Mouse (Mus musculus) forebrain, postnatal 0 days (tissue): ENCODE measurements around the gene 4930579G24Rik. TPM values are rescaled to one million over a fixed set of nuclear protein-coding genes. Genes with fewer than 3 reads are reported as not detected.

Experiments
- ATAC-seq: fragments of 200-750 bp; cut with Nextera tagmentation; 2 replicates; pipeline ENCODE4 v1.8.0; 2017; ENCODE audit warnings: mild to moderate bottlenecking, moderate library complexity
- DNase-seq: peaks from one replicate; pipeline ENCODE4 v3.0.0-alpha.2; 2015
- H3K27ac ChIP-seq: fragments of 300-500 bp; sonication (generic); 2 replicates; pipeline ENCODE4 v1.5.1; 2014; ENCODE audit warnings: low read depth, mild to moderate bottlenecking, antibody characterized with exemption, low read length, moderate library complexity, mixed read lengths
- H3K27me3 ChIP-seq: fragments of 300-500 bp; sonication (generic); 2 replicates; pipeline ENCODE4 v1.6.1; 2014; ENCODE audit warnings: mild to moderate bottlenecking, low read length, mixed read lengths; ENCODE audit not compliant: insufficient read depth
- H3K36me3 ChIP-seq: fragments of 300-500 bp; sonication (generic); 2 replicates; pipeline ENCODE4 v1.6.1; 2014; ENCODE audit warnings: mild to moderate bottlenecking, moderate library complexity; ENCODE audit not compliant: insufficient read depth
- H3K4me1 ChIP-seq: fragments of 300-500 bp; sonication (generic); 2 replicates; pipeline ENCODE4 v1.6.1; 2014; ENCODE audit warnings: antibody characterized with exemption; ENCODE audit not compliant: insufficient read depth
- H3K4me2 ChIP-seq: fragments of 300-500 bp; sonication (generic); 2 replicates; pipeline ENCODE4 v1.6.1; 2014; ENCODE audit warnings: low read depth, mild to moderate bottlenecking, moderate library complexity
- H3K4me3 ChIP-seq: fragments of 300-500 bp; sonication (generic); 2 replicates; pipeline ENCODE4 v1.5.1; 2014; ENCODE audit warnings: low read depth, low read length, mixed read lengths
- H3K9ac ChIP-seq: fragments of 300-500 bp; sonication (generic); 2 replicates; pipeline ENCODE4 v1.6.1; 2014; ENCODE audit warnings: mild to moderate bottlenecking
- H3K9me3 ChIP-seq: fragments of 300-500 bp; sonication (generic); 2 replicates; pipeline ENCODE4 v1.6.1; 2016; ENCODE audit warnings: low read length
- CTCF ChIP-seq: sonication (generic); IDR thresholded peaks from 2 replicates; pipeline ENCODE4 v1.5.1; 2016; ENCODE audit warnings: antibody characterized with exemption, control low read depth, low read depth
- WGBS: fragments of 180-500 bp; shearing (Covaris S2); extraction: QIAGEN DNeasy Blood & Tissue Kit; methylation state at CpG from one replicate; pipeline ENCODE4 v1.1.7; 2014; 5-methylcytosine and 5-hydroxymethylcytosine counted together
- polyA plus RNA-seq: library from polyadenylated mRNA; unstranded; fragments of >200 nt; fragmentation: Nextera tagmentation; extraction: Ambion mirVana; gene quantifications from 2 replicates; pipeline ENCODE4 v1.2.1, GENCODE M21; 2015
- total RNA-seq: library from RNA; depleted of rRNA; stranded (reverse); fragments of >200 nt; gene quantifications from 2 replicates; pipeline ENCODE4 v1.2.3, GENCODE M21; 2014

4930579G24Rik gene
- total and polyA plus RNA-seq, 2 experiments from 2014 or later: 4.1 to 4.5 TPM

- ATAC-seq (no peak; the same call in 1 of the 2 replicates), DNase-seq (no peak)
- Histone ChIP-seq H3K9me3 (no peaks in the 10 kb centered on the region), H3K4me1 (0 out of 2 replicates have a peak, but pooled peaks cover 3% of the 10 kb centered on the region), H3K9ac (peak overlapping the region; percentile 75), H3K36me3 (peaks cover 25% of the 10 kb centered on the region), H3K4me3 (peak overlapping the region; percentile 64), H3K4me2 (peak overlapping the region; percentile 57), H3K27me3 (no peaks in the 10 kb centered on the region), H3K27ac (peak overlapping the region; percentile 78; the same call in 1 of the 2 replicates)
- no peak for TF ChIP-seq CTCF
- WGBS: 4% methylated on average over 15 of the region's 15 CpGs
These were observed 36.9 kb upstream of the 4930579G24Rik start for GRCm38 (mm10) chr3:79591793-79592471.

DNA sequence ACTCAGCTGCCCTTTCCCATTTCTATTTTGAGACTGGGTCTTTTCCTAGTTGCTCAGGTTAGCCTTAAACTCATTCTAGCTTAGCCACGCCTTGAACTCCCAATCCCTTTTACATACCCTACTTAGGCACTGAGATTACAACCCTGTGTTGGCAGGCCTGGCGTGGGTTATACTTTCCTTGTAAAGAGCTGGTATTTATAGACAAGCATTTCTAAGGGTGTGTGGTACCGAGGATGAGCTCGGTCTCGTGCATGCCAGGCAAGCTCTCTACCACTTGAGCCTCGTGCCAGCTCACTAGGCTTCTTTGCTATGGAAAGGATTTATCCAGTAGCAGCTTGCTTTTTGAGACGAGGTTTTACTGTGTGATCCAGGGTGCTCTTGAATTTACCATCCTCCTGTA lies 33.4 kb upstream of the 4930579G24Rik start:
- Histone ChIP-seq H3K9me3 (no peaks in the 10 kb centered on the region), H3K27ac (no peak overlapping the region), H3K9ac (no peak overlapping the region), H3K4me3 (no peak overlapping the region), H3K27me3 (no peaks in the 10 kb centered on the region), H3K4me2 (no peak overlapping the region), H3K36me3 (peaks cover 48% of the 10 kb centered on the region), H3K4me1 (0 out of 2 replicates have a peak, but pooled peaks cover 3% of the 10 kb centered on the region)
- TF ChIP-seq CTCF: no peak
- WGBS: 91% methylated on average over 7 of the region's 7 CpGs
- DNase-seq: no peak
- ATAC-seq: no peak

GRCm38 (mm10) chr3:79609886-79610285 lies 19.0 kb upstream of the 4930579G24Rik start:
- ATAC-seq (no peak), DNase-seq (no peak)
- Histone ChIP-seq H3K27ac (no peak overlapping the region), H3K36me3 (peaks cover 45% of the 10 kb centered on the region), H3K9ac (no peak overlapping the region), H3K4me2 (no peak overlapping the region), H3K9me3 (no peaks in the 10 kb centered on the region), H3K4me3 (no peak overlapping the region), H3K4me1 (no peaks in the 10 kb centered on the region), H3K27me3 (no peaks in the 10 kb centered on the region)
- TF ChIP-seq CTCF: no peak
- WGBS: 91% methylated on average over 2 of the region's 2 CpGs

DNA sequence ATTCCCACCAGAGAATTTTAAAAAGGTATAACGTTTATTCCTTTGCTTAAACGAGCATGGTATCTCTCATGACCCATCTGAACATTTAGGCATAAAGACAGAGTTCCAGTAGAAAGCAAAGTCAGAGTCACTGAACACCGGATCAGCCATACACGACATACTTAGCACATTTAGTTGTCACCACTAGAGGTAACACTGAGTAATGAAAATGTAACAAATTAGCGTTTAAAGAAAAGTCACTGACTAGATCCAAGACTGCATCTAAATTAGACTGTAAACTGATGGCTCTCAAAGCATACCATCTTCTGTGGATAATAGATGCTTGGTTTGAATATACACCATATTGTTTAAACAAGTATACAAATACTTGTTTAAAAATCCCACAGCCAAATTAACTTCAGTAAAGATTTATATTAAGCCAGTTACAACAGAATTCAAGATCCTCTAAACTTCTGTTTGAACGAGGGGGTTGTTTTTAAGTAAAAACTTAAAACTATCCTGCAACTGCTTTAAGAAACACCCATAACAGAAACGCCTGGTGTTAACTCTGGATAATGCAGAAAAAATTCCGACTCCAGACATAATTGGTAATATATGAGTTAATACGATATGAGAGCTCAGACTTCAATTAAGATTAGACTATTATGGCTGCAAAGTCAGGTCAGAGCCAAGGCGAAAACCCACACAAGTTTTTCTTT lies 1.2 kb upstream of the 4930579G24Rik start:
- ATAC-seq (no peak), DNase-seq (peak; percentile 14)
- peak overlapping the region; percentile 57 for H3K9ac ChIP-seq
- no peaks in the 10 kb centered on the region for H3K27me3 ChIP-seq
- 0 out of 2 replicates have a peak, but pooled peaks cover 5% of the 10 kb centered on the region for H3K4me1 ChIP-seq
- 21% methylated on average over 10 of the region's 10 CpGs for WGBS
- H3K36me3 ChIP-seq: 0 out of 2 replicates have a peak, but pooled peaks cover 9% of the 10 kb centered on the region
- H3K4me3 ChIP-seq: peak overlapping the region; percentile 75
- no peaks in the 10 kb centered on the region for H3K9me3 ChIP-seq
- TF ChIP-seq CTCF: peak; percentile 65
- H3K27ac ChIP-seq: no peak overlapping the region
- peak overlapping the region; percentile 83 for H3K4me2 ChIP-seq

- H3K9me3 ChIP-seq: no peaks in the 10 kb centered on the region
- H3K4me1 ChIP-seq: 0 out of 2 replicates have a peak, but pooled peaks cover 5% of the 10 kb centered on the region
- TF ChIP-seq CTCF: 0 out of 2 replicates have a peak, but pooled peaks have one; percentile 3
- DNase-seq (no peak), ATAC-seq (no peak)
- 0 out of 2 replicates have a peak, but pooled peaks cover 7% of the 10 kb centered on the region for H3K36me3 ChIP-seq
- under 1% methylated on average over 9 of the region's 9 CpGs for WGBS
- peak overlapping the region; percentile 57 for H3K9ac ChIP-seq
- peak overlapping the region; percentile 83 for H3K4me2 ChIP-seq
- peak overlapping the region; percentile 75 for H3K4me3 ChIP-seq
- H3K27ac ChIP-seq: peak overlapping the region; percentile 47; the same call in 1 of the 2 replicates
- H3K27me3 ChIP-seq: no peaks in the 10 kb centered on the region
These were observed 708 bp upstream of the 4930579G24Rik start for GRCm38 (mm10) chr3:79628182-79628560.

GRCm38 (mm10) chr3:79629416-79629730 lies 494 bp downstream of the 4930579G24Rik start, which contains the start of gene Etfdh:
Etfdh (minus strand) TSS chr3:79629500.
- peak within 1 kb of the TSS; percentile 75 for H3K4me3 ChIP-seq
- no peaks in the 10 kb centered on the region for H3K27me3 ChIP-seq
- 1% methylated on average over 11 of the region's 11 CpGs for WGBS
- H3K9me3 ChIP-seq: no peaks in the 10 kb centered on the region
- DNase-seq (peak; percentile 77), ATAC-seq (peak; percentile 34)
- TF ChIP-seq CTCF: no peak
- H3K27ac ChIP-seq: peak within 1 kb of the TSS; percentile 76
- H3K36me3 ChIP-seq: 0 out of 2 replicates have a peak, but pooled peaks cover 7% of the 10 kb centered on the region
- 0 out of 2 replicates have a peak, but pooled peaks cover 5% of the 10 kb centered on the region for H3K4me1 ChIP-seq
- H3K9ac ChIP-seq: peak within 1 kb of the TSS; percentile 60
- peak within 1 kb of the TSS; percentile 83 for H3K4me2 ChIP-seq

- no peak overlapping the region for H3K4me2 ChIP-seq
- TF ChIP-seq CTCF: no peak
- DNase-seq (no peak), ATAC-seq (no peak)
- no peak overlapping the region for H3K4me3 ChIP-seq
- no peaks in the 10 kb centered on the region for H3K36me3 ChIP-seq
- H3K27me3 ChIP-seq: no peaks in the 10 kb centered on the region
- WGBS: 82% methylated on average over 6 of the region's 6 CpGs
- no peaks in the 10 kb centered on the region for H3K4me1 ChIP-seq
- H3K9me3 ChIP-seq: no peaks in the 10 kb centered on the region
- H3K9ac ChIP-seq: no peak overlapping the region
- H3K27ac ChIP-seq: no peak overlapping the region
These were observed 23.2 kb downstream of the 4930579G24Rik start for GRCm38 (mm10) chr3:79652129-79652528.
